In the genomic region with DNA sequence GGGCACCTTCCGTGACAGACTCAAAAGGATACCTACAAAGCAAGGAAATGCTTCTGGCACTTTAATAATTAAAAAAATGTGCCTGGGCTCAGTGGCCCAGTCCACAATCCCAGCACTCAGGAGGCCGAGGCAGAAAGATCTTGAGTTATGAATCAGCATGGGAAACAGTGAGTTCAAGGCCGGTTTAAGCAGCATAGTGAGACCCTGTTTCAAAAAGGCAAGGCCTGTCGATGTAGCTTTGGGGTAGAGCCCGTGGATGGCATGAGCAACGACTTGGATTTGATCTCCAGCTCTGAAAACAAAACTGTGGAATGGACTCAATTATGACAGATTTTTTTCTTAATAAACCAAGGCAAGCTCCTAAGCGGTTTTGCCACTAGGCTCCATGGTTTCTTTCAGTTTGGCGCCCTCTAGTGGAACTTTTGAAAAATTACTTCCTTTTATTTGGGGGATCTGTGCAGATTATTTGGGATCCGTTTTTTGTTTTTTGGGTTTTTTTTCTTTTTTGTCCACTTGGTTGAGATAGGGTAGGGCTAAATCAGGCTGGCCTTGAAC, we compare ENCODE assay signal across 8 mouse cellular contexts. TPM values are rescaled to one million over a fixed set of nuclear protein-coding genes. Genes with fewer than 3 reads are reported as not detected.
DNase-seq lines count a peak whose midpoint lies in the region; ATAC-seq and TF ChIP-seq lines count a peak whose summit lies in the region.
"Had no signal": no experiment of that assay in that cellular context is flagged by ENCODE, and none has a peak within 500 bp of the region (broad histone marks: within the 10 kb centered on the region; RNA-seq: fewer than 3 reads in every experiment).

No protein-coding gene starts in this region.

- no peak overlapping the region for H3K9ac ChIP-seq in CH12.LX (ENCODE audit: insufficient read depth, low read depth)
- H3K9ac ChIP-seq in embryonic facial prominence, embryonic 14.5 days (ENCODE audit: low read depth, low read length) = no peak overlapping the region

- peak; percentile 52 to 57 for DNase-seq in layer of hippocampus, adult 2 months (ENCODE audit: low spot score in 2 of 2)
- no peak for DNase-seq in layer of hippocampus, adult 11-12 months (ENCODE audit: low spot score)
- DNase-seq in CH12.LX (ENCODE audit: extremely low read depth) (peak; percentile 67), R1 (ENCODE audit: low read depth, low spot score) (peak; percentile 76)
- peak; percentile 86 for DNase-seq in embryonic facial prominence, embryonic 14.5 days (ENCODE audit: low spot score)
- peak; percentile 76 for DNase-seq in mesoderm, embryonic 11.5 days (ENCODE audit: low read depth, low spot score)
- DNase-seq in frontal cortex, postnatal 10 days (ENCODE audit: low spot score in 2 of 2) = no peak

- peaks cover 4% of the 10 kb centered on the region for H3K9me3 ChIP-seq in CH12.LX (replicated peaks; ENCODE audit: low read length)
- no peaks in the 10 kb centered on the region for H3K9me3 ChIP-seq in embryonic facial prominence, embryonic 14.5 days (ENCODE audit: control insufficient read depth, low read length)

- H3K4me1 ChIP-seq in CH12.LX (ENCODE audit: control insufficient read depth in 1 of 2, insufficient read depth in 2 of 2) = no peaks in the 10 kb centered on the region
- H3K4me1 ChIP-seq in embryonic facial prominence, embryonic 14.5 days (ENCODE audit: control insufficient read depth, insufficient read depth, low read length) = peaks cover 4% of the 10 kb centered on the region; the same call in 1 of the 2 replicates

- TF ChIP-seq EP300 in CH12.LX (IDR thresholded peaks at IDR 0.05; ENCODE audit: low read length) = no peak

- TF ChIP-seq CTCF in layer of hippocampus, adult 2 months (conservative IDR thresholded peaks at IDR 0.05) = peak; percentile 91
- peak; percentile 28 to 91; a peak in 3 of 4 replicates for TF ChIP-seq CTCF in CH12.LX (conservative IDR thresholded peaks at IDR 0.05 in 1 of 2, IDR thresholded peaks at IDR 0.05 in 1 of 2; ENCODE audit: low read depth in 2 of 2, low read length in 2 of 2)

- peak overlapping the region; percentile 8; the same call in 1 of the 2 replicates for H3K4me2 ChIP-seq in CH12.LX (ENCODE audit: insufficient read depth, low read depth, poor library complexity, severe bottlenecking)
- no peak overlapping the region for H3K4me2 ChIP-seq in embryonic facial prominence, embryonic 14.5 days (ENCODE audit: low read depth, low read length)

- TF ChIP-seq POLR2A in CH12.LX (IDR thresholded peaks at IDR 0.05; ENCODE audit: low read depth, low read length) = no peak

- TF ChIP-seq RAD21 in CH12.LX (IDR thresholded peaks at IDR 0.05; ENCODE audit: low read depth, low read length) = peak; percentile 95

- no peaks in the 10 kb centered on the region for H3K36me3 ChIP-seq in CH12.LX (replicated peaks in 1 of 2; ENCODE audit: control insufficient read depth in 1 of 2, insufficient read depth in 1 of 2, low read length in 1 of 2)
- no peaks in the 10 kb centered on the region for H3K36me3 ChIP-seq in embryonic facial prominence, embryonic 14.5 days (ENCODE audit: control insufficient read depth, insufficient read depth, low read length)

- dilution Hi-C loops in CH12.LX (cut with MboI; ENCODE audit: extremely low pct_ligation_motif_present, extremely low pct_unique_long_range_greater_than_20kb, low sequenced_read_pairs) = no loop called here

- H3K79me2 ChIP-seq in CH12.LX (replicated peaks; ENCODE audit: control insufficient read depth, extremely low read depth, insufficient read depth, poor library complexity, severe bottlenecking) = no peaks in the 10 kb centered on the region

- in situ Hi-C loops in CH12.LX (cut with MboI; ENCODE audit: low pct_ligation_motif_present, low pct_unique_long_range_greater_than_20kb, low sequenced_read_pairs) = loop anchor here (5.0 kb wide), 1 partner anchor 156 kb away; no protein-coding TSS in a partner anchor

- H3K27ac ChIP-seq in layer of hippocampus, adult 2 months = no peak overlapping the region
- no peak overlapping the region for H3K27ac ChIP-seq in CH12.LX (ENCODE audit: insufficient read depth, low read depth)
- H3K27ac ChIP-seq in embryonic facial prominence, embryonic 14.5 days (replicated peaks; ENCODE audit: low read depth, low read length) = no peak overlapping the region

- no peak for ATAC-seq in embryonic facial prominence, embryonic 14.5 days (ENCODE audit: low read depth)

- no peak overlapping the region for H3K4me3 ChIP-seq in layer of hippocampus, adult 2 months
- H3K4me3 ChIP-seq in CH12.LX (replicated peaks in 1 of 3; ENCODE audit: low read depth in 2 of 3, low read length in 2 of 3, poor library complexity in 1 of 3) = no peak overlapping the region
- no peak overlapping the region for H3K4me3 ChIP-seq in embryonic facial prominence, embryonic 14.5 days (ENCODE audit: low read depth, low read length)
- H3K4me3 ChIP-seq: myocyte had no signal

- WGBS in embryonic facial prominence, embryonic 14.5 days = 26% methylated on average over 9 of the region's 9 CpGs

- H3K27me3 ChIP-seq in CH12.LX (replicated peaks) = peaks cover 2% of the 10 kb centered on the region
- H3K27me3 ChIP-seq in embryonic facial prominence, embryonic 14.5 days (replicated peaks; ENCODE audit: control insufficient read depth, insufficient read depth, low read length) = no peaks in the 10 kb centered on the region

TF ChIP-seq in CH12.LX, 34 proteins besides CTCF, POLR2A, EP300 and RAD21:
- no peak for TF ChIP-seq TBP (conservative IDR thresholded peaks at IDR 0.05; ENCODE audit: low read depth, low read length)
- TF ChIP-seq CHD1 (IDR thresholded peaks at IDR 0.05; ENCODE audit: low read depth, low read length) = no peak
- TF ChIP-seq JUN (IDR thresholded peaks at IDR 0.05; ENCODE audit: insufficient read depth, low read depth, low read length) = no peak; the same call in 1 of the 2 replicates
- peak; percentile 73 for TF ChIP-seq ZC3H11A (IDR thresholded peaks at IDR 0.05; ENCODE audit: low read depth, low read length)
- peak; percentile 78 for TF ChIP-seq SMC3 (IDR thresholded peaks at IDR 0.05; ENCODE audit: low read depth, low read length)
- TF ChIP-seq ZNF384 (IDR thresholded peaks at IDR 0.05; ENCODE audit: low read depth, low read length) = peak; percentile 66; the same call in 1 of the 2 replicates

RNA-seq across cellular contexts. Expression of a gene that starts 7.4 kb away (rescaled TPM):
- under 1 TPM; 0.12 to 0.20 TPM for total RNA-seq in layer of hippocampus, adult 2 months (2021)
- total RNA-seq in CH12.LX (2012; rRNA removed) (7.8 and 9.2 TPM in 2 replicates), CH12.LX (2014; rRNA removed) (4.5 and 5.5 TPM in 2 replicates)
- 12.0 and 12.7 TPM in 2 replicates for polyA plus RNA-seq in CH12.LX (2012; ENCODE audit: insufficient read length, low read depth)
- 5.7 and 6.6 TPM in 2 replicates for polyA plus RNA-seq in embryonic facial prominence, embryonic 14.5 days (2014; fragmentation: Nextera tagmentation; extraction: Ambion mirVana)

RNA-seq across cellular contexts. Expression of a gene that starts 43.7 kb away (rescaled TPM):
- 10 to 100 TPM in 1 of 2 experiments, 1 to 10 TPM in 1; 9.7 to 11.2 TPM for total RNA-seq in layer of hippocampus, adult 2 months (2021)
- 7.2 and 9.0 TPM in 2 replicates for total RNA-seq in CH12.LX (2012; rRNA removed)
- total RNA-seq in CH12.LX (2014; rRNA removed) = 10.9 and 12.2 TPM in 2 replicates
- 6.9 and 8.1 TPM in 2 replicates for polyA plus RNA-seq in CH12.LX (2012; ENCODE audit: insufficient read length, low read depth)
- 17.0 and 18.7 TPM in 2 replicates for polyA plus RNA-seq in embryonic facial prominence, embryonic 14.5 days (2014; fragmentation: Nextera tagmentation; extraction: Ambion mirVana)

Comparison
In these comparisons a context has a peak if more than half of its experiments do, and no peak if none do; other contexts are left out.
1. DNase-seq: peak in layer of hippocampus, adult 2 months (2 of 2), CH12.LX (single experiment), R1 (single experiment), embryonic facial prominence, embryonic 14.5 days (single experiment) and mesoderm, embryonic 11.5 days (single experiment); none in layer of hippocampus, adult 11-12 months (single experiment) and frontal cortex, postnatal 10 days (0 of 2).
2. RNA of a gene that starts 7.4 kb away (total RNA-seq): 4.5 to 9.2 TPM in CH12.LX; 0.12 to 0.20 TPM in layer of hippocampus, adult 2 months; every median in the first group is over 4 times any median in the second.